8 mouse cellular contexts compared by ENCODE assay signal in the genomic region with DNA sequence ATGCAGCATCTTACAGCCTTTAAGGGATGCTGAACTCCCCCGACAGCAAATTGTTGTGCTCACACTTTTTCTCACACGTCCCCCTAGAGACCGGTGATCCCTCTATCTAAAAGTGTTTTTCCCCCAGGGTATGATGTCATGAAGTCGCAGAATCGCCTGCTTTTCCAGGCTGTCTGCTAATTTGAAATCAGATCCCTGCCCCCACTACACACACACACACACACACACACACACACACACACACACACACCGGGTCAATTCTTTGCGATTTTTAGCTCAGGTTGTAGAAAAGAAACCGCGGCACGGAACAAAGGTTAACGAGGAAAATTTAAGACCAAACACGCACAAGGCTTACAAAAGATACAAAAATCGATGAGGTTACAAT. TPM values are rescaled to one million over a fixed set of nuclear protein-coding genes. Genes with fewer than 3 reads are reported as not detected.
A peak's percentile ranks its signal among the peaks of the same experiment; 100 is the strongest.
DNase-seq lines count a peak whose midpoint lies in the region; ATAC-seq and TF ChIP-seq lines count a peak whose summit lies in the region.

No protein-coding gene starts in this region.

- peak overlapping the region; percentile 74 for H3K27ac ChIP-seq in gastrocnemius, adult 2 months
- H3K27ac ChIP-seq in spleen, adult 2 months (ENCODE audit: insufficient read depth, low read length): no peak overlapping the region
- H3K27ac ChIP-seq in limb, embryonic 15.5 days: no peak overlapping the region
- no peak overlapping the region for H3K27ac ChIP-seq in stomach, embryonic 16.5 days (ENCODE audit: low read length)

- TF ChIP-seq CTCF in gastrocnemius, adult 2 months (IDR thresholded peaks at IDR 0.05): no peak
- no peak for TF ChIP-seq CTCF in spleen, adult 2 months (IDR thresholded peaks at IDR 0.05; ENCODE audit: extremely low read depth, insufficient read depth, insufficient read length, insufficient replicate concordance)

- WGBS in spleen, adult 2 months: 5% methylated on average over 13 of the region's 13 CpGs
- WGBS in limb, embryonic 15.5 days: 3% methylated on average over 13 of the region's 13 CpGs
- 5% methylated on average over 13 of the region's 13 CpGs for WGBS in stomach, embryonic 16.5 days

- H3K4me3 ChIP-seq in gastrocnemius, adult 2 months: peak overlapping the region; percentile 84
- peak overlapping the region; percentile 61; the same call in 1 of the 2 replicates for H3K4me3 ChIP-seq in spleen, adult 2 months (ENCODE audit: extremely low read depth, insufficient read depth, insufficient read length)
- peak overlapping the region; percentile 77 for H3K4me3 ChIP-seq in limb, embryonic 15.5 days
- peak overlapping the region; percentile 73 for H3K4me3 ChIP-seq in stomach, embryonic 16.5 days (replicated peaks; ENCODE audit: low read length)

- intact Hi-C loops in gastrocnemius, adult 2 months (cut with DNase I): loop anchor here (5.0 kb wide), 1 partner anchor 45 kb away; no protein-coding TSS in a partner anchor

- 0 out of 2 replicates have a peak overlapping the region, but pooled peaks have one; percentile 52 for H3K9ac ChIP-seq in limb, embryonic 15.5 days
- H3K9ac ChIP-seq in stomach, embryonic 16.5 days (ENCODE audit: low read length): peak overlapping the region; percentile 81

- peaks cover 16% of the 10 kb centered on the region for H3K27me3 ChIP-seq in spleen, adult 2 months (ENCODE audit: control insufficient read depth, insufficient read depth, low read length)
- peaks cover 14% of the 10 kb centered on the region for H3K27me3 ChIP-seq in limb, embryonic 15.5 days
- H3K27me3 ChIP-seq in stomach, embryonic 16.5 days (ENCODE audit: control insufficient read depth, insufficient read depth, low read length): 0 out of 2 replicates have a peak, but pooled peaks cover 3% of the 10 kb centered on the region

- peak overlapping the region; percentile 99 for H3K4me2 ChIP-seq in limb, embryonic 15.5 days
- H3K4me2 ChIP-seq in stomach, embryonic 16.5 days (ENCODE audit: low read depth, low read length): peak overlapping the region; percentile 99

- no peaks in the 10 kb centered on the region for H3K9me3 ChIP-seq in limb, embryonic 15.5 days
- H3K9me3 ChIP-seq in stomach, embryonic 16.5 days (replicated peaks; ENCODE audit: control insufficient read depth, low read length): no peaks in the 10 kb centered on the region

- peaks cover 4% of the 10 kb centered on the region; the same call in 1 of the 2 replicates for H3K4me1 ChIP-seq in spleen, adult 2 months (ENCODE audit: control insufficient read depth, insufficient read depth, insufficient read length)
- peaks cover 8% of the 10 kb centered on the region for H3K4me1 ChIP-seq in limb, embryonic 15.5 days
- H3K4me1 ChIP-seq in stomach, embryonic 16.5 days (ENCODE audit: control insufficient read depth, insufficient read depth, low read length): 0 out of 2 replicates have a peak, but pooled peaks cover 3% of the 10 kb centered on the region

- TF ChIP-seq POLR2A in spleen, adult 2 months (IDR thresholded peaks at IDR 0.05; ENCODE audit: low read depth, low read length): no peak

- DNase-seq in gastrocnemius, adult 2 months: no peak
- no peak for DNase-seq in gastrocnemius, postnatal 25 days
- no peak for DNase-seq in spleen, adult 2 months (ENCODE audit: low read depth in 1 of 2, low spot score in 2 of 2)
- no peak for DNase-seq in spleen, postnatal 4 days (ENCODE audit: low spot score in 2 of 2)
- no peak for DNase-seq in frontal cortex, postnatal 10 days (ENCODE audit: low spot score in 2 of 2)
- DNase-seq in right cerebral cortex, postnatal 4 days: no peak

- ATAC-seq in limb, embryonic 15.5 days (ENCODE audit: insufficient number of reproducible peaks, low FRiP score, low TSS enrichment, low read depth): 0 out of 2 replicates have a peak, but pooled peaks have one; percentile 2
- peak; percentile 4; the same call in 1 of the 2 replicates for ATAC-seq in stomach, embryonic 16.5 days (ENCODE audit: insufficient read depth, low FRiP score)

- H3K36me3 ChIP-seq in spleen, adult 2 months (ENCODE audit: control insufficient read depth, insufficient read depth, low read length): no peaks in the 10 kb centered on the region
- no peaks in the 10 kb centered on the region for H3K36me3 ChIP-seq in limb, embryonic 15.5 days
- no peaks in the 10 kb centered on the region for H3K36me3 ChIP-seq in stomach, embryonic 16.5 days (ENCODE audit: control insufficient read depth, insufficient read depth, low read length)

RNA-seq across cellular contexts. Expression of a gene that starts 0.7 kb away (rescaled TPM):
- 1 to 10 TPM; 3.0 to 3.1 TPM for total RNA-seq in gastrocnemius, adult 2 months (2021)
- 1 to 10 TPM; 2.7 to 4.0 TPM for total RNA-seq in gastrocnemius, postnatal 25 days (2021)
- 1.0 and 2.0 TPM in 2 replicates for polyA plus RNA-seq in spleen, adult 2 months (2012; rRNA removed)
- polyA plus RNA-seq in limb, embryonic 15.5 days (2015; fragmentation: Nextera tagmentation; extraction: Ambion mirVana): 3.4 and 4.3 TPM in 2 replicates
- polyA plus RNA-seq in stomach, embryonic 16.5 days (2015; fragmentation: Nextera tagmentation; extraction: Ambion mirVana): 3.6 and 4.0 TPM in 2 replicates

RNA-seq across cellular contexts. Expression of a gene that starts 36.7 kb away (rescaled TPM):
- not detected for total RNA-seq in gastrocnemius, adult 2 months (2021)
- total RNA-seq in gastrocnemius, postnatal 25 days (2021): not detected
- not detected in 2 replicates for polyA plus RNA-seq in spleen, adult 2 months (2012; rRNA removed)
- polyA plus RNA-seq in limb, embryonic 15.5 days (2015; fragmentation: Nextera tagmentation; extraction: Ambion mirVana): 0.14 TPM in 1 of 2 replicates, not detected in the other
- polyA plus RNA-seq in stomach, embryonic 16.5 days (2015; fragmentation: Nextera tagmentation; extraction: Ambion mirVana): not detected in 2 replicates

RNA-seq across cellular contexts. Expression of a gene that starts 57.9 kb away (rescaled TPM):
- total RNA-seq in gastrocnemius, adult 2 months (2021): 100 to 1,000 TPM in 1 of 2 experiments, 10 to 100 TPM in 1; 95.5 to 143 TPM
- 100 to 1,000 TPM; 101 to 109 TPM for total RNA-seq in gastrocnemius, postnatal 25 days (2021)
- 2.0 and 3.0 TPM in 2 replicates for polyA plus RNA-seq in spleen, adult 2 months (2012; rRNA removed)
- polyA plus RNA-seq in limb, embryonic 15.5 days (2015; fragmentation: Nextera tagmentation; extraction: Ambion mirVana): 19.8 and 23.0 TPM in 2 replicates
- 7.5 and 8.5 TPM in 2 replicates for polyA plus RNA-seq in stomach, embryonic 16.5 days (2015; fragmentation: Nextera tagmentation; extraction: Ambion mirVana)
